Mouse (Mus musculus) heart, postnatal 14 days (tissue): ENCODE data around the gene Zfp341. TPM values are rescaled to one million over a fixed set of nuclear protein-coding genes. Genes with fewer than 3 reads are reported as not detected.
A peak's percentile ranks its signal among the peaks of the same experiment; 100 is the strongest.

Experiments used
- DNase-seq, 2 experiments: peaks; one replicate each; pipeline ENCODE4 v3.0.0; 2021 to 2022
- intact Hi-C: fragments of 180-260 bp; cut with DNase I; formaldehyde crosslinking; loops from one replicate; pipeline ENCODE4 v1.15.1; 2025
- total RNA-seq, 2 experiments: library from RNA; stranded (reverse); gene quantifications; 2 replicates each; pipeline ENCODE4 v1.2.3; 2021

Gene Zfp341
- total RNA-seq, 2 experiments from 2014 or later, result 2.3 to 2.6 TPM

DNA sequence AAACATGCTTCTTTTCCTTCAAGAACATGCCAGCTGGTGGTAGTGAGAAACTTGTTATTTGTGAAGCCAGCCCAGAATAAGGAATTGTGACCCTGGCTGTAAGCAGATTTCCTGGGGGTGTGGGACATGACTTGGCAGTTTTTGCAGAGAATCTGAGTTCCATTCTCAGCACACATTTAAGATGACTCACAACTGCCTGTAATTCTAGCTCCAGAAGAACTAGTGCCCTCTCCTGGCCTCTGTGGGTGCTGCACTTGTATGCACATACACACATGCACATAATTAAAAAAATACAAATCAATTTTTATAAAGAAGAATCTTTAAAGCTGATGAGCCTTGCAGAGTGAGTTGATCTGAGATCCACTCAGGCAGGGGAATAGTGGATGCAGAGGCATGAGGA, 11.0 kb downstream of the Zfp341 start:
- DNase-seq, result no peak
- intact Hi-C loops, result no loop called here

DNA sequence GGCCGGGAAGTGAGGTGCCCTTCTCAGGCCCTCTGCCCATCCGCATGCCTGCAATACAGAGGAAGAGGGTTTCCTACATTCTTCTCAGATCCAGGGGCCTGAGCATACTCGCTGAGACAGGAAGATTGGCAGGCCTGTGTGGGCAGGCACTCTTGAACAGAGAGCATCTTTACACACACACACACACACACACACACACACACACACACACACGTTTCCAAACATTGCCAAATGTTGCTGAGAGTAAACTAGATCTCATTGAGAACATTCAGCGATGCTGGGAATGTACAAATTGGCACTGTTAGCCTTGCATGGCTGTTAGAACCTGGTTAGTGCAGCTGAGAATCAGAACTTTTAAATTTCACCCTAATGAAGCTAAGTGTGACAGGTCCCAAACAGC, 17.4 kb downstream of the Zfp341 start:
- intact Hi-C loops, result no loop called here
- DNase-seq, result no peak

DNA sequence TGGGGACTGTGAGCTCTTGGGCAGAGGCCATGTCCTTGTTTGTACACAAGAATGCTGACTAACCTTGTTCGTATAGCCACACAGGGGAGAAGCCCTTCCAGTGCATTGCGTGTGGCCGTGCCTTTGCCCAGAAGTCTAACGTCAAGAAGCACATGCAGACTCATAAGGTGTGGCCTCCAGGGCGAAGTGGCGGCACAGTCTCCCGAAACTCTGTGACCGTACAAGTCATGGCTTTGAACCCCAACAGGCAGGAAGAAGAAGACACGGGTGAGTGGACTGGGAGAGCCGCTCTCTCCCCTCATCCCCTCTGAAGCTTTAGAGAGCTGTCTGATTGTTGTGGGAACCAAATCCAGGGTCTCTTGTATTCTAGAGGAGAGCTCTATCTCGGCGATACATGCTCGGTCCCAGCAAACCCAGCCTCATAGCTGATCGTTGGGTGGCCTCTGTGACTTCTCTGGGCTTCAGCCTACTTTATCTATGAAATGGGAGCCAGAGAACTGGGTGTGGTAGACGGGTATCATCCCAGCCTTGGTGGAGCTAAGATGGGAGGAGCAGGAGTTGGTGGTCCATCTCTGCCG, 19.2 kb downstream of the Zfp341 start:
- DNase-seq, result no peak
- intact Hi-C loops, result no loop called here

DNA sequence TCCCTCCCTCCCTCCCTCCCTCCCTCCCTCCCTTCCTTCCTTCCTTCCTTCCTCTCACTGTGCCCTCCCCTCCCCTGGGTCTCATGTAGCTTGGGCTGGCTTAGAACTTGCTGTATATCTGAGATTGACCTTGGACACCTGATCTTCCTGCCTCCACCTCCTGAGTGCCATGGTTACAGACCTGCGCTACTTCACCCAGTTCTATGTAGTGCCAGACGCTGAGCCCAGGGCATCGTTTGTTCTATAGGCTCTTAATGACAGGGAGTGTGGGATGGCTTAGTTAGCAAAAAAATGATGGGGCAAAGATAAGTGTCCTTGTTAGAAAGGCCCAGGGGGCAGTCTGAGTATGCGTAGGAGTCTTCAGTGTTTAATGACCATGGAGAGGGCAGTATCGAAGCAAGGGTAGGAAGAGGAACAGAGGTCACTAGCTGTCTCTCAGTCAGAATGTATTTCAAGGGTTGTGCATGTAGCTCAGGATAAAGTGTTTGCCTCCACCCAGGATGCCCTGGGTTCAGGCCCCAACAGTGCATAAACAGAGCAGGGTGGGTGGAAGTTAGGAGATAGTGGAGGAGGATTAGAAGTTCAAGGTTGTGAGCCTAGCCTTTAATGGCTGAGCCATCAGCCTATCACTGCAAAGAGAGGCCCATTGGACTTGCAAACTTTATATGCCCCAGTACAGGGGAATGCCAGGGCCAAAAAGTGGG, 20.1 kb downstream of the Zfp341 start:
- intact Hi-C loops, result no loop called here
- no peak for DNase-seq

DNA sequence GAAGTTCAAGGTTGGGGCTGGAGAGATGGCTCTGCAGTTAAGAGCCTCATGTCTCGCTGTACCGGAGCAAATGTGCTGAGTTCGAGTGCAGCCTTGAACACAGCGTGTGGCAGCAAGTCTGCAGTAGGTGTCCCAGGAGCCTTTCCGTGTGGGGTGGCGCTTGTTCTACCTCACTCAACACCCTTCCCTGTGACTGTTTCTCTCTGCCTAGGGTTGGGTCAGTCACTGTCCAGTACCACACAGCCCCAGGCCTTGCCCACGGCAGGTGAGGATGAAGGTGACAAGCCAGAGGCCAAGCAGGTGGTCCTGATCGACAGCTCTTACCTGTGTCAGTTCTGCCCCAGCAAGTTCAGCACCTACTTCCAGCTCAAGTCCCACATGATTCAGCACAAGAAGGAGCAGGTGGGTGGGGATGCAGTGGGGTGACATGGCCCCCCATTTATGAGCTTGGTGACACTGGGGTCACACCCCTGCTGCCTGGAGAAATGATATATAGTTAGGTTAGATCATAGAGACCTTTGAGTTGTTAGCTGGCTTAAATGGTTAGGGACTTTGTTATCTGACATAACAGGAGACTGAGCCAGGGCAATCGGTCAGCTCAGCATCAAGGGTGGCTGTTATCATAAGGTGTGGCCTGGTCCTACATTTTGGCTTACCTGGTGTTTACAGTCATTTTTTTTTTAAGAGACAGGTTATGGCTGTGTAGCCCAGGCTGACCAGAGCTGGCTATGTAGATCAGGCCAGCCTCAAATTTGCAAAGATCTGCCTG, 21.0 kb downstream of the Zfp341 start:
- DNase-seq, result no peak
- intact Hi-C loops, result no loop called here

DNA sequence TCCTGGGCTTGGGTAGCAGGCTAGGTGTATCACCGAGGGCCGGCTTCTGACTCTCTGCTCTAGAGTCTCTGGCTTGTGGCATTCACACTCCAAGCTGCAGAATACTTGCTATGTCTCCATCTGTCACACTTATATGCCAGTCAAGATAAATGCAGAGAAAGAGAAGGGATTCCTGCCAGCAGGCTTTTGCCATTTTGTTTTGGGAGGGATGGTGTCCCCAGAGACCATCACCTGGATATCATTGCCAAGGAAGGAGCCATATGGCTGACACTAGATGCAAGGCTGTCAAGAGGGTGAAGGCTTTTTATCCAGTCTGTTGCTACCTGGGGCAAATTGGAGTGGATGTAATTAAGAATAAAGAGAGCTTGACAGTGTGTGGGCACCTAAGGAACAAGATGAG, 22.7 kb downstream of the Zfp341 start:
- no peak for DNase-seq
- intact Hi-C loops, result no loop called here

DNA sequence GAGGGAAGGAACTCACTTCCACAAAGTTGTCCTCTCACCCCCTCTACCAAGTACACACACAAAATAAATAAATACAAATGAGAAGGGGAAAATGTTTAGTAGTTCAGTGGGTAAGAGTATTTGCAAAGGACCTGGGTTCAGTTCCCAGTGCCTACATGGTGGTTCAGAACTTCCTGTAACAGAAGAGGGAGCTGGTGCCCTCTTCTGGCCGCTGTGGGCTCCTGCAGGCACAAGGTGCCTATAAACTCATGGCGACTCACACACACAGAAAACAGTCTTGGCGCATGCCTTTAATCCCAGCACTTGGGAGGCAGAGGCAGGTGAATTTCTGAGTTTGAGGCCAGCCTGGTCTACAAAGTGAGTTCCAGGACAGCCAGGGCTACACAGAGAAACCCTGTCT, 25.4 kb downstream of the Zfp341 start:
- DNase-seq, result no peak
- intact Hi-C loops, result no loop called here

DNA sequence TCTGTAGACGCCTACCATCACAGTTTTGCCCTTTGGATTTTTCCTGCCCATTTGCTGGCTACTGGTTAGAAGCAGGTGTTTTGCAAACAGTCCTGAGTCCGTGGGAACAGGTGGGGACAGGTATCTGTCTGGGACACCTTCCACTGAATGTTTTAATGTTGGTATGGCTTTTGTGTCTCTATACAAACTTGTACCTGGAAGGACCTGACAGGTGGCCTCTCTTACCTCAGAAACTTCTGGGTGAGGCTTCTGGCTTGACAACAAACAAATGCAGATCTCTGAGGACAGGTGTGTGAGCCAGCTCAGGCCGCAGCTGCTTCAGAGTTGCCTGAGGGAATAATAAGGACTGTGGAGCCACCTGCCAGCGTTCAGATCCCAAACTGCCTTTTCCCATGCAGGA, 26.0 kb downstream of the Zfp341 start:
- intact Hi-C loops, result no loop called here
- DNase-seq, result no peak

DNA sequence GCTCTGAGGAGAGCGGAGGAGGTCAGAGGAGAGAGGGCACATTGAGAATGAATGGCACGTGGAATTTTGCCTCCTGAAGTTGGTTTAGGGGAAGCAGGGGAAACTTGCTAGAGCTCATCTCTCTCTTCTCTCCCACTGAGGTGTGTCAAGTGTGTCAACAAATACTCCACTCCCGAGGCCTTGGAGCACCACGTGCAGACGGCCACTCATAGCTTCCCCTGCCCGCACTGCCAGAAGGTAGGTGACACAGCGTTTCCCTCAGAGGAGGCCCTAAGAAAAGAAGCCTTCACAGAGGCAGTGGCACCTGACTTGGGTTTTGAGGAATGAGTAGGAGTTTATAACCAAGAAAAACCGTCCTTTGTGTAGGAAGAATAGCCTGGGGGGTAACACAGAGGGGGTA, 28.1 kb downstream of the Zfp341 start:
- intact Hi-C loops, result no loop called here
- DNase-seq, result no peak

DNA sequence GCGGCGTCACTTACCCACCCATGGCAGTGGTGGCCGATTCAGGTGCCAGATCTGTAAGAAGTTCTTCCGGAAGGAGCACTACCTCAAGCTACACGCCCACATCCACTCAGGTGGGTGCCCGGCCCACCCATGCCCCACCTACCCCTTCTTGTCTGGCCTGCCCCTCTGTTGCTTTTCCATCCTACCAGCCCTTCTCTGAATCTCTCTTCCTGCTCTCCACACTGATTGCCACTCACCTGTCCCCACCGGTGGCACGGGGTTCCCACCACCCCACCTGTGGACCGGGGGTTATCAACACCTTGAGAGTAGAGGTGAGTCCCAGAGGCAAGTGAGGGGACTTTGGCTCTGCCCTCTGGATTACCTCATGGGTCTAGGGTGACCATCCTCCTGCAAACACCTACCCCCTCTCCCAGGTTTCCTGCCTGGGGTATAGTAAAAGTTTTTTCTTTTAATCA, 28.9 kb downstream of the Zfp341 start:
- no peak for DNase-seq
- intact Hi-C loops, result no loop called here

DNA sequence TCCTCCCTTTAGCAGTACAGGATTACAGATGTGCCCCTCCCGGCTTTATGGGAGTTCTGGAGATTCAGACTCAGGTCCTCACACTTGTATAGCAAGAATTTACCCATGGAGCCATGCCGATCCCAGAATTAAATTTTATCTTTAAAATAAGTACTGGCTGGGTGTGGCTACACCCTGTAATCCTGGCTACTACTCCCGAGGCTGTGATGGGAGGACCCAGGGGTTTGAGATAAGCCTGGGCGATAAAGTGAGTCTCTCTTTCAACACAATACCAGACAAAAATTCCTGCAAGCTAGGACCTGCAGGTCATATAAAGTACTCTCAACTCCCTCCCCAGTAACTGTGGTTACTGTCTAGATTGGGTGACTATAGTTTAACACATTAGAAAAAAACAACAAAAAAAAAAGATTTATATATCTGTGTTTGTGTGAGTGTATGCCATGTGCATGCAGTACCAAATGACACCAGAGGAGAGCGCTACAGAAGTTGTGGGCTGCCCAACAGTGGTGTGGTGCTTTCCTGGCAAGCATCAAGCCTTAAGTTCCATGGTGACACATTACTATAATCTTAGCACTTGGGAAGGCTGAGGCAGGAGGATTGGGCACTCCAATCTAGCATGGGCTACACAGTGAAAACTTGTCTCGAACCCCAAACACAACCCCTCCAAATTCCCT, 29.8 kb downstream of the Zfp341 start:
- no peak for DNase-seq
- intact Hi-C loops, result no loop called here

DNA sequence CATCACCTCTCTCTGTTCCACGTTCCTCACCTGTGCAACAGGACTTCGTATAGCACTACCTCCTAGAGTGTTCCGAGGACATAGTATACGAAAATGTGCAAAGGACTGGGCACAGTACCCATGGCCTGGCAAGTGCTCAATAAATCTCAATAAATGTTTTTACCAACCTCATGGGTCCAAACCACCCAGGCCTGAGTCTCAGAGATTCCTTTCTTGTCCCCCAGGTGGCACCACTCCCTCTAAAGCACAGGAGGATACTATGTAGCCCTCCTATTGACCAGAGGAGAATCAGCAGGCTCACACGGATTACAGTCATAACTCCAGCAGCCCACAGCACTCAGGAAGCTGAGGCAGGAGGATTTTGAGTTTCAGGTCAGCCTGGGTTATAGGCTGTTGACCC, 33.5 kb downstream of the Zfp341 start:
- DNase-seq, result peak in 1 of 2 experiments; percentile 33
- intact Hi-C loops, result loop anchor here (5.0 kb wide), 1 partner anchor 296 kb away; no protein-coding TSS in a partner anchor

DNA sequence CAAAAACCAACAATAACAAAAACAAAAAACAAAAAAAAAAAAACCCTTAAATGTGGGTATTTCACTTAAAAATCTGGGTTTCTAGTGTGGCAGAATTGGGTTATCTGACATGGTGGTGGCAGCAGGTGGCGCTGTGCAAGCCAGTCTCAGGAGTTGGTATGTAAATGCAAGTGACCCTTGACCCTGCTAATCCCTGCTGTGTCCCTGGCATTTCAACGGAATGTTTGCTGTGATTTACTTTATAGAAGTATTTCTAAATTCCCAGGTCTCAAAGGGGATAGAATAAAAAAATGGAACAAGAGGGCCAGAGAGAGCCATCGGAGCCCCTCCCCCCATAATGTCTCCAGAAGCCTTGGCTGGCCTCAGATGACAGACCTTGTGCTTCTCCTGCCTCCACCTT, 35.0 kb downstream of the Zfp341 start:
- DNase-seq, result peak in 1 of 2 experiments; percentile 13
- intact Hi-C loops, result loop anchor here (5.0 kb wide), 1 partner anchor 294 kb away; no protein-coding TSS in a partner anchor

DNA sequence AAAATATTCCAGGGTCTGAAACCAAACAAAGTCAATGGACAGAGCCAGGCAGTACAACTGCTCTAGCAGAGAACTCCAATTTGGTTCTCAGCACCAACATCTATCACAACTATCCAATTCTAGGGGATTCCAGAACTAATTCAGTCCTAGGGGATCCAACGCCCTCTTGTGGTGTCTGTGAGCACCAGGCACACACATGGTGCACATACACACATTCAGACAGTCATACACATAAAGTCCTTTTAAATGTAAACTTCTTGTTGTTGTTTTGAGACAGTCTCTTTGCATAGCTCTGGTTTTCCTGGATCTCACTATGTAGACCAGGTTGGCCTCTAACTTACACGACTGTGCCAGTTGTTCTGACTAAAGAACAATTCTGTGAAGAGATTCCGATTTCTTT, 37.3 kb downstream of the Zfp341 start:
- DNase-seq, result no peak
- intact Hi-C loops, result no loop called here

DNA sequence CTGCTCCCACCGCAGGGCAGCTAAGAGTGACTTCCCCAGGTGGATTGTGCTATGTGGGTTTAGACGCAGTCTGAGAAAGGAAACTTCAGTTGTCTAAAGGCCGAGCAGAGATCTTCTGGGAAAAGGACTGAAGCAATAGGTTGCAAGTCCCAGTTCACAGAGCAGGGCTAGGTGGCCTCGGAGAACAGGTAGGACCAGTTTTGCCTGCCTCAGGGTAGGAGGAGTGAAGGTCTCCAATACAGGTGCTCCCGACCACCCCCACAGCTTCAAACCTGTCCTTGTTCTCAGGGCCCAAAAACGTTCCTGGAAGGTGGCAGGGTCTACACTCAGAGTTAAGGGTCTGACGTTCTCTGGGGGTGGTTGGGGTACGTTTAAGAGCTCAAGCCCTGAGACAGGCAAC, 38.3 kb downstream of the Zfp341 start, which contains the start of gene Chmp4b:
Gene Chmp4b, plus strand, starts transcription at position 343 of the 400 bp plus-strand sequence.
- intact Hi-C loops, result no loop called here
- DNase-seq, result no peak

DNA sequence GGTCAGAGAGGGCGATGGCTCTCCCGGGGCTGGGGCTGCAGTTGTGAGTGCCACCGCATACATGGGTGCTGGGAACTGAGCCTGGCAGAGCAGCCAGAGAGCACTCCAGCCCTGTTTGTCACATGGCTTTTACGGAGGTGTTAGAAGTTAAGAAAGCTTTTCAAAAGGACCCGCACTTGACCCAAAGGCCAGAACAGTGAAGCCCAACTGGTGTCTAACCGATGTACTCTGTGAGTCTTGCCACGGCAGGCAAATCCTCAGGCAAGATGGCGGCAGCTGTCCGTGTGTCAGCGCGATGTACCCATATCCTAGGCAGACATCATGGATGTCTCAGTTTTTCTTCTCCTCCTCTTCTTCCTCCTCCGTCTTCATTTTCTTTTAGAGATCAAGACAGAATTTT, 41.9 kb downstream of the Zfp341 start:
- no peak for DNase-seq
- intact Hi-C loops, result loop anchor here (5.0 kb wide), 1 partner anchor 137 kb away; the partner anchor contains the start of genes Raly and a

DNA sequence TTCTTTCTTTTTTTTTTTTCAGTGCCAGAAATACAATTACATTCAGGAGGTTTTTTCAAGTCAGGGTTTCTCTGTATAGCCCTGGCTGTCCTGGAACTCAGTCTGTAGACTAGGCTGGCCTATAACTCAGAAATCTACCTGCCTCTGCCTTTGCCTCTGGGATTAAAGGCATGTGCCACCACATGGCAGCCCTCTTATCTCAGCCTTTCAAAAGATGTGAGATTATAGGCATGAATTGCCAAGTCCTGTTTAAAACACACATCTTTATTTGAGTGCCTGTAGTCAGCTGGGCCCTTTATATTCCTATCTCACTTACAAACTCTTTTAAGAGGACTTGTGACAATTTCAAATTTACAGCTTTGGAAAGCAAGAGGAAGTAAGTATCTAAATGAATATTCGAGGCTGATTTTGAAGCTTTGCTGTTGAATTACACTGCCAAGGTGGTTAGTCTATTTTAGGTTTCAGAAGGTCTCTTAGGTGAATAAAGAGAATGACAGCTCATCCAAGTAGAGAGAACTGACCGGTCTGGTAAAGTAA, 42.8 kb downstream of the Zfp341 start:
- no peak for DNase-seq
- intact Hi-C loops, result loop anchor here (5.0 kb wide), 1 partner anchor 136 kb away; the partner anchor contains the start of genes Raly and a

DNA sequence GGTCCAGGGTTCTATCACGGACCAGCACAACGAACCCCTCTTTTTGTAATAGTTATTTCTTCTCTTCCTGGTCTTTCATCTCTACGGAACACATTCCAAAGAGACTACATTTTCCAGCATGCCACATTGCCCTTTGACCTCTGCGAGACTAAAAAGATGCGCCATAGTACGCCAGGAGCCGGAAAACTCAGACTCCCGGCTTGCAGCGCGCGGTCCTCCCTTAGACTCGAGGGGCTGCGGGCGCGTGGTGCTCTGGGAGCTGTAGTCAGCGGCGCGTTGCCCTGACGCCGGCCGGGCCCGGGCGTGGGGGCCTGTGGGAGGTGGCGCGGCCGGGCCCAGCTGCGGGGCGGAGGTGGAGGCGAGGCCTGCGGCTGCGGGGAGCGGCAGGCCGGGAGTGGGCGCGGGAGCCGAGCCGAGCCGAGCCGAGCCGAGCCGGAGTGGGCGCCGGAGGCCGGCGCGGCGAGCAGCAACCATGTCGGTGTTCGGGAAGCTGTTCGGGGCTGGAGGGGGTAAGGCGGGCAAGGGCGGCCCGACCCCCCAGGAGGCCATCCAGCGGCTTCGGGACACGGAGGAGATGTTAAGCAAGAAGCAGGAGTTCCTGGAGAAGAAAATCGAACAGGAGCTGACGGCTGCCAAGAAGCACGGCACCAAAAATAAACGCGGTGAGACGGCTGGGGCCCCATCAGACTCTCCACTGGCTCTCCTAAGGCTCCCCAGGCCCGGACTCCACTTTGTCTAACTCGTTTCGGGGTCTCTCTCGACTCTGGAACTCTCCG, 43.8 kb downstream of the Zfp341 start:
- DNase-seq, result peak; percentile 96 to 97
- intact Hi-C loops, result loop anchor here (5.0 kb wide), 1 partner anchor 135 kb away; the partner anchor contains the start of genes Raly and a

DNA sequence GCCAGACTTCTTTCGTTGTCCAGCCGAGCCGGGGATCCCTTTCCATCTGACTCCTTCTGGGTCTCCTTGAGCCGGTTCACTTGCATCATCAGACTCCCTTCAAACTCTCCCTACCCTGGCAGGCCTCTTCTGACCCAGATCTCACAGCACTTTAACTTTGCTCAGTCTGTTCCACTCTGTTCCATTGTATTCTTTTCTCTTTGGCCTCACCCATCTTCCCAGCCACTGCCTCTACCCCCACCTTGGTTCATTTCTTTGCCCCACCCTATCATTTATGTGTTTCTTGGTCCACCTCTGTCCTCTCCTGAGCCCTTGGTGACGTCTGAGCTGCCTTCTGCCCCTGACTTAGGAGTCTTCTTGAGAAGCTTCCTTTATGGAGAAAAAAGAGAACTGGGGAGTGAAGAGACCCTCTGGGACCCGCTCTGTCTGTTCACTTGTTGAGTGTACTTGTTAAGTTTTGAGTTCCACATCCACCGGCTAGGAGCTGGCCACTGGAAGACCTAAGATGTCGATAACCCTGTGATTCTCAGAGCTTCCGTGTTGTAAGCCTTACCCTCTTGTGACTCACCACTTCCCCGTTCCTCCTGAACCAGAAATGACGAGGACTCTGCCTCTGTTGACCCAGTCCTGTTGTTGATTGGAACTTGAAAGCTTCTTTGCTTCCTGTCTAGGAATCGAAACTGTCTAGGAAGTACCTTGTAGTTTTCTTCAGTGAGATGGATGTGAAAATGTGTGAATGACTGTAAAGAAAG, 44.6 kb downstream of the Zfp341 start:
- intact Hi-C loops, result loop anchor here (5.0 kb wide), 1 partner anchor 135 kb away; the partner anchor contains the start of genes Raly and a
- peak; percentile 21 to 38 for DNase-seq
